Comparison of ENCODE assay signal across 25 mouse cellular contexts in genomic region chr14:17567927-17568326, GRCm38 (mm10).
DNase-seq lines count a peak whose midpoint lies in the region; ATAC-seq and TF ChIP-seq lines count a peak whose summit lies in the region.
"Had no signal": no experiment of that assay in that cellular context is flagged by ENCODE, and none has a peak within 500 bp of the region (broad histone marks: within the 10 kb centered on the region; RNA-seq: fewer than 3 reads in every experiment).

No protein-coding gene starts in this region.

- no peaks in the 10 kb centered on the region for H3K9me3 ChIP-seq in forebrain, embryonic 14.5 days (replicated peaks; ENCODE audit: control insufficient read depth, low read length)
- H3K9me3 ChIP-seq in forebrain, embryonic 13.5 days (replicated peaks), result no peaks in the 10 kb centered on the region
- H3K9me3 ChIP-seq in hindbrain, embryonic 15.5 days, result no peaks in the 10 kb centered on the region
- no peaks in the 10 kb centered on the region for H3K9me3 ChIP-seq in hindbrain, embryonic 13.5 days
- H3K9me3 ChIP-seq in lung, embryonic 14.5 days (ENCODE audit: low read depth, low read length), result no peaks in the 10 kb centered on the region
- H3K9me3 ChIP-seq: embryonic facial prominence, embryonic 15.5 days; heart, embryonic 13.5 days; kidney, embryonic 15.5 days; midbrain, embryonic 12.5 days; neural tube, embryonic 13.5 days; stomach, embryonic 15.5 days had no signal

- no peak for TF ChIP-seq CTCF in lung, embryonic 14.5 days (IDR thresholded peaks at IDR 0.05; ENCODE audit: low read depth)

- no peak; the same call in 1 of the 2 replicates for ATAC-seq in forebrain, embryonic 14.5 days
- ATAC-seq in forebrain, embryonic 13.5 days, result no peak
- 0 out of 2 replicates have a peak, but pooled peaks have one; percentile 45 for ATAC-seq in hindbrain, embryonic 15.5 days (ENCODE audit: low FRiP score, low read depth)
- ATAC-seq in hindbrain, embryonic 13.5 days (ENCODE audit: low FRiP score), result no peak
- no peak for ATAC-seq in lung, embryonic 14.5 days (ENCODE audit: insufficient read depth)
- ATAC-seq: lung, postnatal 0 days had no signal

- H3K27ac ChIP-seq in forebrain, embryonic 14.5 days (ENCODE audit: low read depth, low read length), result no peak overlapping the region
- H3K27ac ChIP-seq in forebrain, embryonic 13.5 days, result no peak overlapping the region
- H3K27ac ChIP-seq in hindbrain, embryonic 15.5 days (replicated peaks), result no peak overlapping the region
- H3K27ac ChIP-seq in hindbrain, embryonic 13.5 days, result no peak overlapping the region
- no peak overlapping the region for H3K27ac ChIP-seq in lung, embryonic 14.5 days (ENCODE audit: low read depth)
- H3K27ac ChIP-seq: embryonic facial prominence, embryonic 15.5 days; heart, embryonic 13.5 days; kidney, embryonic 15.5 days; midbrain, embryonic 12.5 days; neural tube, embryonic 13.5 days; stomach, embryonic 15.5 days had no signal

- no peak overlapping the region for H3K4me2 ChIP-seq in forebrain, embryonic 14.5 days (ENCODE audit: low read length)
- H3K4me2 ChIP-seq in forebrain, embryonic 13.5 days, result no peak overlapping the region
- H3K4me2 ChIP-seq in hindbrain, embryonic 15.5 days, result no peak overlapping the region
- H3K4me2 ChIP-seq in hindbrain, embryonic 13.5 days, result no peak overlapping the region
- no peak overlapping the region for H3K4me2 ChIP-seq in lung, embryonic 14.5 days
- H3K4me2 ChIP-seq: embryonic facial prominence, embryonic 15.5 days; heart, embryonic 13.5 days; kidney, embryonic 15.5 days; midbrain, embryonic 12.5 days; neural tube, embryonic 13.5 days; stomach, embryonic 15.5 days had no signal

- no peaks in the 10 kb centered on the region for H3K4me1 ChIP-seq in forebrain, embryonic 14.5 days (ENCODE audit: control insufficient read depth, insufficient read depth, low read length)
- no peaks in the 10 kb centered on the region for H3K4me1 ChIP-seq in forebrain, embryonic 13.5 days
- H3K4me1 ChIP-seq in hindbrain, embryonic 15.5 days (replicated peaks), result no peaks in the 10 kb centered on the region
- H3K4me1 ChIP-seq in hindbrain, embryonic 13.5 days (replicated peaks), result no peaks in the 10 kb centered on the region
- H3K4me1 ChIP-seq in lung, embryonic 14.5 days (ENCODE audit: insufficient read depth), result no peaks in the 10 kb centered on the region
- H3K4me1 ChIP-seq: kidney, embryonic 15.5 days; midbrain, embryonic 12.5 days; neural tube, embryonic 13.5 days; stomach, embryonic 15.5 days had no signal

- no peak overlapping the region for H3K9ac ChIP-seq in forebrain, embryonic 14.5 days (ENCODE audit: low read length)
- no peak overlapping the region for H3K9ac ChIP-seq in forebrain, embryonic 13.5 days
- no peak overlapping the region for H3K9ac ChIP-seq in hindbrain, embryonic 15.5 days
- H3K9ac ChIP-seq in hindbrain, embryonic 13.5 days, result no peak overlapping the region
- no peak overlapping the region for H3K9ac ChIP-seq in lung, embryonic 14.5 days
- H3K9ac ChIP-seq: embryonic facial prominence, embryonic 15.5 days; heart, embryonic 13.5 days; kidney, embryonic 15.5 days; midbrain, embryonic 12.5 days; neural tube, embryonic 13.5 days; stomach, embryonic 15.5 days had no signal

- peak; percentile 30 for DNase-seq in forebrain, embryonic 14.5 days (ENCODE audit: low spot score)
- DNase-seq in lung, embryonic 14.5 days, result peak; percentile 17
- DNase-seq in lung, postnatal 14 days, result no peak
- DNase-seq in brain, adult 2 months (ENCODE audit: low read depth, low spot score), result peak; percentile 38
- DNase-seq: adrenal gland, postnatal 14 days; cerebellum, adult 9-10 months; gastrocnemius, postnatal 25 days; heart, adult 18-20 months; heart, postnatal 14 days; kidney, adult 11 months; kidney, postnatal 36 days; right cerebral cortex, adult 18-20 months; thymus, adult 18-20 months; thymus, postnatal 36 days had no signal

- 64% methylated on average over 1 of the region's 1 CpGs for WGBS in forebrain, embryonic 14.5 days
- WGBS in forebrain, embryonic 13.5 days, result 64% methylated on average over 1 of the region's 1 CpGs
- 35% methylated on average over 1 of the region's 1 CpGs for WGBS in hindbrain, embryonic 15.5 days
- WGBS in hindbrain, embryonic 13.5 days, result 65% methylated on average over 1 of the region's 1 CpGs
- 65% methylated on average over 1 of the region's 1 CpGs for WGBS in lung, embryonic 14.5 days

- H3K36me3 ChIP-seq in forebrain, embryonic 14.5 days (ENCODE audit: control insufficient read depth, insufficient read depth, low read length), result no peaks in the 10 kb centered on the region
- H3K36me3 ChIP-seq in forebrain, embryonic 13.5 days (ENCODE audit: poor library complexity, severe bottlenecking), result no peaks in the 10 kb centered on the region
- no peaks in the 10 kb centered on the region for H3K36me3 ChIP-seq in hindbrain, embryonic 15.5 days
- H3K36me3 ChIP-seq in hindbrain, embryonic 13.5 days, result no peaks in the 10 kb centered on the region
- H3K36me3 ChIP-seq in lung, embryonic 14.5 days (ENCODE audit: insufficient read depth), result no peaks in the 10 kb centered on the region
- H3K36me3 ChIP-seq: embryonic facial prominence, embryonic 15.5 days; heart, embryonic 13.5 days; kidney, embryonic 15.5 days; midbrain, embryonic 12.5 days; neural tube, embryonic 13.5 days; stomach, embryonic 15.5 days had no signal

- no peaks in the 10 kb centered on the region for H3K27me3 ChIP-seq in forebrain, embryonic 14.5 days (replicated peaks; ENCODE audit: control insufficient read depth, insufficient read depth, low read length)
- no peaks in the 10 kb centered on the region for H3K27me3 ChIP-seq in forebrain, embryonic 13.5 days
- no peaks in the 10 kb centered on the region for H3K27me3 ChIP-seq in hindbrain, embryonic 15.5 days
- H3K27me3 ChIP-seq in hindbrain, embryonic 13.5 days, result no peaks in the 10 kb centered on the region
- H3K27me3 ChIP-seq in lung, embryonic 14.5 days (ENCODE audit: insufficient read depth, low read length), result no peaks in the 10 kb centered on the region
- H3K27me3 ChIP-seq: embryonic facial prominence, embryonic 15.5 days; heart, embryonic 13.5 days; kidney, embryonic 15.5 days; midbrain, embryonic 12.5 days; neural tube, embryonic 13.5 days; stomach, embryonic 15.5 days had no signal

- H3K4me3 ChIP-seq in forebrain, embryonic 14.5 days (ENCODE audit: low read depth, low read length), result no peak overlapping the region
- no peak overlapping the region for H3K4me3 ChIP-seq in forebrain, embryonic 13.5 days
- no peak overlapping the region for H3K4me3 ChIP-seq in hindbrain, embryonic 15.5 days
- no peak overlapping the region for H3K4me3 ChIP-seq in hindbrain, embryonic 13.5 days
- no peak overlapping the region for H3K4me3 ChIP-seq in lung, embryonic 14.5 days (ENCODE audit: low read depth, low read length)
- H3K4me3 ChIP-seq: embryonic facial prominence, embryonic 15.5 days; heart, embryonic 13.5 days; kidney, embryonic 15.5 days; midbrain, embryonic 12.5 days; myocyte; neural tube, embryonic 13.5 days; stomach, embryonic 15.5 days had no signal
